Mouse (Mus musculus): ENCODE results near the gene Derl2. TPM values are rescaled to one million over a fixed set of nuclear protein-coding genes. Genes with fewer than 3 reads are reported as not detected.

Gene Derl2
- polyA plus RNA-seq, 1 experiment from 2014 or later: 52.1 TPM

GRCm38 (mm10) chr11:71018416-71019200, 1.0 kb downstream of the Derl2 start:
- peaks cover 34% of the 10 kb centered on the region for H3K4me1 ChIP-seq (replicated peaks; ENCODE audit: control insufficient read depth, insufficient read depth, low read length)
- no peaks in the 10 kb centered on the region for H3K27me3 ChIP-seq (ENCODE audit: control insufficient read depth, insufficient read depth, low read depth, low read length)
- H3K27ac ChIP-seq (ENCODE audit: low read length): peak overlapping the region; percentile 77
- no peaks in the 10 kb centered on the region for H3K9me3 ChIP-seq (ENCODE audit: control insufficient read depth, low read length)
- peak overlapping the region; percentile 86 for H3K4me2 ChIP-seq (ENCODE audit: low read depth, low read length)
- H3K4me3 ChIP-seq (ENCODE audit: low read length): peak overlapping the region; percentile 96
- 2% methylated on average over 28 of the region's 28 CpGs for WGBS
- peaks cover 3% of the 10 kb centered on the region; the same call in 1 of the 2 replicates for H3K36me3 ChIP-seq (ENCODE audit: control insufficient read depth, insufficient read depth, low read length)
- H3K9ac ChIP-seq (ENCODE audit: low read length): peak overlapping the region; percentile 98
- ATAC-seq (ENCODE audit: low read depth): peak; percentile 26

- Histone ChIP-seq H3K27ac (ENCODE audit: low read length) (no peak overlapping the region), H3K4me2 (ENCODE audit: low read depth, low read length) (no peak overlapping the region), H3K9ac (ENCODE audit: low read length) (no peak overlapping the region), H3K4me3 (ENCODE audit: low read length) (no peak overlapping the region), H3K4me1 (replicated peaks; ENCODE audit: control insufficient read depth, insufficient read depth, low read length) (peaks cover 26% of the 10 kb centered on the region), H3K36me3 (ENCODE audit: control insufficient read depth, insufficient read depth, low read length) (peaks cover 12% of the 10 kb centered on the region), H3K9me3 (ENCODE audit: control insufficient read depth, low read length) (no peaks in the 10 kb centered on the region), H3K27me3 (ENCODE audit: control insufficient read depth, insufficient read depth, low read depth, low read length) (no peaks in the 10 kb centered on the region)
- 86% methylated on average over 1 of the region's 1 CpGs for WGBS
- no peak for ATAC-seq (ENCODE audit: low read depth)
These were observed 2.6 kb downstream of the Derl2 start for GRCm38 (mm10) chr11:71017051-71017450.

- WGBS: 89% methylated on average over 7 of the region's 7 CpGs
- Histone ChIP-seq H3K4me2 (ENCODE audit: low read depth, low read length) (no peak overlapping the region), H3K4me3 (ENCODE audit: low read length) (no peak overlapping the region), H3K27ac (ENCODE audit: low read length) (no peak overlapping the region), H3K4me1 (replicated peaks; ENCODE audit: control insufficient read depth, insufficient read depth, low read length) (peaks cover 9% of the 10 kb centered on the region), H3K9ac (ENCODE audit: low read length) (no peak overlapping the region), H3K9me3 (ENCODE audit: control insufficient read depth, low read length) (no peaks in the 10 kb centered on the region), H3K27me3 (ENCODE audit: control insufficient read depth, insufficient read depth, low read depth, low read length) (no peaks in the 10 kb centered on the region), H3K36me3 (ENCODE audit: control insufficient read depth, insufficient read depth, low read length) (peaks cover 34% of the 10 kb centered on the region)
- ATAC-seq (ENCODE audit: low read depth): no peak
These were observed 6.9 kb downstream of the Derl2 start for GRCm38 (mm10) chr11:71012743-71013142.

GRCm38 (mm10) chr11:71008321-71008720, 11.3 kb downstream of the Derl2 start:
- H3K9me3 ChIP-seq (ENCODE audit: control insufficient read depth, low read length): no peaks in the 10 kb centered on the region
- H3K4me3 ChIP-seq (ENCODE audit: low read length): no peak overlapping the region
- peak overlapping the region; percentile 39 for H3K27ac ChIP-seq (ENCODE audit: low read length)
- H3K4me2 ChIP-seq (ENCODE audit: low read depth, low read length): no peak overlapping the region
- peaks cover 37% of the 10 kb centered on the region for H3K36me3 ChIP-seq (ENCODE audit: control insufficient read depth, insufficient read depth, low read length)
- 76% methylated on average over 3 of the region's 3 CpGs for WGBS
- no peak for ATAC-seq (ENCODE audit: low read depth)
- H3K27me3 ChIP-seq (ENCODE audit: control insufficient read depth, insufficient read depth, low read depth, low read length): no peaks in the 10 kb centered on the region
- no peak overlapping the region for H3K9ac ChIP-seq (ENCODE audit: low read length)
- peaks cover 1% of the 10 kb centered on the region for H3K4me1 ChIP-seq (replicated peaks; ENCODE audit: control insufficient read depth, insufficient read depth, low read length)

GRCm38 (mm10) chr11:71007831-71008230, 11.8 kb downstream of the Derl2 start:
- Histone ChIP-seq H3K4me3 (ENCODE audit: low read length) (no peak overlapping the region), H3K9me3 (ENCODE audit: control insufficient read depth, low read length) (no peaks in the 10 kb centered on the region)
- 76% methylated on average over 7 of the region's 7 CpGs for WGBS

GRCm38 (mm10) chr11:71007026-71007425, 12.6 kb downstream of the Derl2 start:
- Histone ChIP-seq H3K4me1 (replicated peaks; ENCODE audit: control insufficient read depth, insufficient read depth, low read length) (peaks cover 9% of the 10 kb centered on the region), H3K27me3 (ENCODE audit: control insufficient read depth, insufficient read depth, low read depth, low read length) (no peaks in the 10 kb centered on the region), H3K27ac (ENCODE audit: low read length) (no peak overlapping the region), H3K36me3 (ENCODE audit: control insufficient read depth, insufficient read depth, low read length) (peaks cover 28% of the 10 kb centered on the region), H3K9me3 (ENCODE audit: control insufficient read depth, low read length) (no peaks in the 10 kb centered on the region), H3K9ac (ENCODE audit: low read length) (no peak overlapping the region), H3K4me3 (ENCODE audit: low read length) (no peak overlapping the region), H3K4me2 (ENCODE audit: low read depth, low read length) (no peak overlapping the region)
- ATAC-seq (ENCODE audit: low read depth): no peak
- 89% methylated on average over 6 of the region's 6 CpGs for WGBS

More at GRCm38 (mm10) chr11:71007831-71008230, 11.8 kb downstream of the Derl2 start:
- H3K36me3 ChIP-seq (ENCODE audit: control insufficient read depth, insufficient read depth, low read length): peaks cover 36% of the 10 kb centered on the region
- H3K27ac ChIP-seq (ENCODE audit: low read length): peak overlapping the region; percentile 17; the same call in 1 of the 2 replicates
- H3K9ac ChIP-seq (ENCODE audit: low read length): no peak overlapping the region
- no peaks in the 10 kb centered on the region for H3K27me3 ChIP-seq (ENCODE audit: control insufficient read depth, insufficient read depth, low read depth, low read length)
- H3K4me2 ChIP-seq (ENCODE audit: low read depth, low read length): no peak overlapping the region
- peaks cover 6% of the 10 kb centered on the region for H3K4me1 ChIP-seq (replicated peaks; ENCODE audit: control insufficient read depth, insufficient read depth, low read length)
- no peak for ATAC-seq (ENCODE audit: low read depth)

- Histone ChIP-seq H3K27ac (ENCODE audit: low read length) (no peak overlapping the region; the same call in 1 of the 2 replicates), H3K9me3 (ENCODE audit: control insufficient read depth, low read length) (no peaks in the 10 kb centered on the region), H3K9ac (ENCODE audit: low read length) (peak overlapping the region; percentile 47; the same call in 1 of the 2 replicates), H3K4me3 (ENCODE audit: low read length) (peak overlapping the region; percentile 24; the same call in 1 of the 2 replicates), H3K36me3 (ENCODE audit: control insufficient read depth, insufficient read depth, low read length) (peaks cover 18% of the 10 kb centered on the region), H3K27me3 (ENCODE audit: control insufficient read depth, insufficient read depth, low read depth, low read length) (no peaks in the 10 kb centered on the region), H3K4me1 (replicated peaks; ENCODE audit: control insufficient read depth, insufficient read depth, low read length) (peaks cover 9% of the 10 kb centered on the region), H3K4me2 (ENCODE audit: low read depth, low read length) (peak overlapping the region; percentile 51)
- WGBS: 52% methylated on average over 5 of the region's 5 CpGs
- ATAC-seq (ENCODE audit: low read depth): no peak
These were observed 14.6 kb downstream of the Derl2 start for GRCm38 (mm10) chr11:71005046-71005445.

GRCm38 (mm10) chr11:71004316-71004773, 15.3 kb downstream of the Derl2 start, which contains the start of gene Dhx33:
Gene Dhx33, minus strand, starts transcription at chr11:71004437.
- H3K4me1 ChIP-seq (replicated peaks; ENCODE audit: control insufficient read depth, insufficient read depth, low read length): peaks cover 9% of the 10 kb centered on the region

GRCm38 (mm10) chr11:71003611-71004315, 15.9 kb downstream of the Derl2 start:
- Histone ChIP-seq H3K4me2 (ENCODE audit: low read depth, low read length) (peak overlapping the region; percentile 80), H3K9ac (ENCODE audit: low read length) (peak overlapping the region; percentile 63), H3K9me3 (ENCODE audit: control insufficient read depth, low read length) (no peaks in the 10 kb centered on the region), H3K36me3 (ENCODE audit: control insufficient read depth, insufficient read depth, low read length) (peaks cover 11% of the 10 kb centered on the region), H3K27ac (ENCODE audit: low read length) (peak overlapping the region; percentile 43), H3K27me3 (ENCODE audit: control insufficient read depth, insufficient read depth, low read depth, low read length) (no peaks in the 10 kb centered on the region), H3K4me3 (ENCODE audit: low read length) (peak overlapping the region; percentile 96), H3K4me1 (replicated peaks; ENCODE audit: control insufficient read depth, insufficient read depth, low read length) (peaks cover 9% of the 10 kb centered on the region)
- under 1% methylated on average over 49 of the region's 49 CpGs for WGBS
- ATAC-seq (ENCODE audit: low read depth): peak; percentile 75

More at GRCm38 (mm10) chr11:71004316-71004773, 15.3 kb downstream of the Derl2 start, which contains the start of gene Dhx33:
- Histone ChIP-seq H3K27ac (ENCODE audit: low read length) (peak within 1 kb of the TSS; percentile 43), H3K27me3 (ENCODE audit: control insufficient read depth, insufficient read depth, low read depth, low read length) (no peaks in the 10 kb centered on the region), H3K36me3 (ENCODE audit: control insufficient read depth, insufficient read depth, low read length) (peaks cover 13% of the 10 kb centered on the region), H3K4me3 (ENCODE audit: low read length) (peak within 1 kb of the TSS; percentile 96), H3K9me3 (ENCODE audit: control insufficient read depth, low read length) (no peaks in the 10 kb centered on the region), H3K9ac (ENCODE audit: low read length) (peak within 1 kb of the TSS; percentile 63), H3K4me2 (ENCODE audit: low read depth, low read length) (peak within 1 kb of the TSS; percentile 80)
- ATAC-seq (ENCODE audit: low read depth): peak; percentile 99
- WGBS: under 1% methylated on average over 35 of the region's 35 CpGs

Measured in lung, embryonic 16.5 days (tissue).